Mouse (Mus musculus) kidney, postnatal 4 days (tissue): ENCODE measurements around the gene Fmo1.

Source experiments
- DNase-seq, 2 experiments: peaks; one replicate each; pipeline ENCODE4 v3.0.0; 2021; ENCODE audit warnings: mixed read lengths in 2 of 2

Gene Fmo1

DNA sequence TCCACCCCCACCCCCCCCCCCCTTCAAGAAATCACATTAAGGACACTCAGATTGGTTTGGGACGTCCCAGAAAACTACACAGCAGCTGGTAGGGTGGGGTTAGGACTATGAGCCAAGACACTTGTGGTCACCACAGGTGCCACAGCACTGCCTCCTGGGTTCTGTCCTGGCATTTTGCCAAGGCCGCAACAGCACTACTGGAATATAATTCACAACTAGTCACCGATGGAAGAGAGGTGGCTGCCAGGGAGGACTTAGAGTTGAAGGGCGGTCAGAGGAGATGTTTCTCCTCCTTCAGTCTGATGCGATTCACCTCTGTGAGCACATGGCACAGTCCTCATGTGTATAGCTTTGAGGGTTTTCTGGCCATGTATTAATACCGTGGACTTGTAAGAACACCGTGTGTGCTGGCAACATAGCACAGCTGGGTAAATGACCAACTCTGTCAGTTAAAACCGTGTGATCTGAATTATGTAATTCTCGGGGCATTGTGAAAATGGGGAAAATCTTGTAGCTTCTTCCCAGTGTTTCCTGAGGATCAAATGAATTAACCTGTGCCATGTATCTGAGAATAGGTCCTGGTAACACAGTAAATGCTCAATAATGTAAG, 6.3 kb downstream of the Fmo1 start:
- peak; percentile 22 to 53 for DNase-seq

DNA sequence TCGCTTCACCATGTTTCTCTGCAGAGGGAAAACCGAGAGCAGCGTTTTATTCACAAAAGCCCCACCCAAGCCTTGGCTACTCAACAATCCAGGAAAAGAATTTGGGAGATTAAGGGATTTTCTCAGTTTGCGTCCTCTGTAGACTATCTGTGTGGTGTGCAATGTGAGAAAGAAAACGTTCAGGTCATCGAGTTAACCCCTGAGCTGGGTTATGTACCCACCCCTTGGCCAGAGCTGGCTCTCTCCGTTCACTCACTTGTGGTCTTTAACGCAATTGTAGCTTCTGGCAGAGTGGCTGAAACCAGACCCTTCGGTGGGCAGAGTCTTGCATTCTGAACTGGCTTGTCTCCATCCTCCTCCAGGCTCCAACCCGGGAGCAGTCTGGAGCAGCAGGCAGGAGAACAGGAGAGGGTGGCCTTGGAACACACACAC, 6.8 kb downstream of the Fmo1 start:
- peak; percentile 23 to 32 for DNase-seq

DNA sequence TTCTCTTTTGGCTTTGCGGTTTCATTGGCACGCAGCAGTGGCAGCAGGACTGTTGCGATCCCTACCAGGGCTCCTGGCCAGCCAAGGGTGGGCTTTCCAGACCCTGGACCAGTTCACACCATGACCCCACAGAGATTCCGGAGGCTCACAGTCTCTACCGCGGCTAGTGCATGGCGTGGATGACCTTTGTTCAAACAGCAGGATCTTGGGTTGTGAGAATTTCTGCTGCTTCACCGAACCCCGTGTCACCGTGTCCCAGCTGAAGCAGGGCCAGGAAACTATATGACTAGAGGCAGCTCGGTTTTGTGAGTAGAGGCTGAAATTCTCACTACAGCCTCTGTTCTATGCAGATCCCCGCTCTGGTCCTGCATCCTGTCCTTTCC, 7.7 kb downstream of the Fmo1 start:
- peak; percentile 16 to 48 for DNase-seq

DNA sequence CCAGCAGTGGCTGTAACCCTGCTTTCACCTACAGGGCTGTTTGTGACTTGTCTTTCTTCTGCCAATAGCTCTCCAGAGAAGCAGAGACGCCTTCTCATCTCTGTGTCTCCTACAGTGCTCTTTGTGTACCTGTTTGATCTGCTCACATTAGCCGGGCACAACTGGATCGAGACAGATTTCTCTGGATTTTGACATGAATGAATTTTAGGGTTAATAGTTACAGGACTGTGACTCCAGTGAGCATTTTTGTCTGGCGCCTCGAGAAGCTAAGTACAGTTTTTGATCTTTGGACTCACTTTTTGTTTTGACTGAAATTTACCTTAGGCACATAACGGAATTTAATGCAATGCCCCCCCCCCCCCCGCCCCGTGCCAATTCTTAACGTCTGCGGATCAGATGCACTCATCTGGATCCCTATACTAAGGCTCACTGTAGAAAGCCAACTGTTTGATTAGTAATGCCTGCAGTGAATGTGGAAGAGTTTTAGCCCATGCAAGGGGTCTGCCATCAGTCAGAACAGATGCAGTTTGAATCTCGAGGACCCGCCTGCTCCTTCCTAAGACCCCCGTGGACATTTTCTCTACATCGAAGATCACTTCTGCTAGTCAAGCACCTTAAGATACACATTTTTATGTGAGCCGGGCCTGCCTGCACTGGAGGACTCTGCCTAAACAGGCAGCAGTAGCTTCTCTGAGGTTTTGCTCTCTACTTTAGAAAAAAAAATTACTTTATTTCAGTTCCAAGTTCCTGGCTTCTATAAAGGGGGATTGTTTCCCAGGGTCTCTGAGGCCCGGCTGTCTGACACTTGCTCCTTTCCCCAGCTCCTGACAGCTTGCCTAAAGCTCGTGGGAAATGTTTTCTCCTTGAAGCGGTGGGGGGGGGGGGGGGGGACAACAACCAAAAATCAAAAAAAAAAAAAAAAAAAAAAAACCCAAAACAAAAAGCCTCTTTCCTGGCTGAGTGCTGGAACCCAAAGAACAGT, 8.4 kb downstream of the Fmo1 start:
- DNase-seq = peak in 1 of 2 experiments; percentile 19

DNA sequence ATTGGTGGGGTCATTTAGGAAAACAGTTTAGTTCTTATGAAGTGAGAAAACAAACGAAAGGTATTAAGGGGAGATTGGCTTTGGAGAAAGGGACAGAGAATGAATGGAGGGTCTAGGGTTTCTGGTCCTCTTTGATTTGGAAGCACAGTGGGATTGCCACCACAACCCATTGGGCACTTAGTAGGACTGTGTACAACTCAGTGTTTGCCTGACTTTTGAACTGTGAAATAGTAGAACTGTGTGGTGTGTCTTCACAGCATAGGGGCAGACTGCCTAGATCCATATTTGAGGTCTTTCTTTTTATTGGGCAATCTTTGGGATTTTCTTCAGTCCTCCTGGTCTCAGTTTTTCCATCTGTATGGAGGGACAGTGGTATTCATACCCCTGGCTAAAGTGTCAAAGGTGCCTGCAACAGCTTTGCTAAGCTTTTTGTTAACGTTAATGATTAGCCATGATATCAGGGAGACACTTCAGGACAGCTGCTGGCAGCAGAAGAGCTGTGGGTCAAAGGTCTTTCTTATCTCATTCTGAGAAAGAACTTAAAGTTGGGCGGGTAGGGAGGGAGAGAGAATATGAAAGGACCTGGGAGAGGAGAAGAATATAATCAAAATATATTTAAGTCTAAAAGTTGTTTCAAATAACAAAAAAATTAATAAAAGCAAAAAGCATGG, 12.5 kb downstream of the Fmo1 start:
- DNase-seq = no peak

DNA sequence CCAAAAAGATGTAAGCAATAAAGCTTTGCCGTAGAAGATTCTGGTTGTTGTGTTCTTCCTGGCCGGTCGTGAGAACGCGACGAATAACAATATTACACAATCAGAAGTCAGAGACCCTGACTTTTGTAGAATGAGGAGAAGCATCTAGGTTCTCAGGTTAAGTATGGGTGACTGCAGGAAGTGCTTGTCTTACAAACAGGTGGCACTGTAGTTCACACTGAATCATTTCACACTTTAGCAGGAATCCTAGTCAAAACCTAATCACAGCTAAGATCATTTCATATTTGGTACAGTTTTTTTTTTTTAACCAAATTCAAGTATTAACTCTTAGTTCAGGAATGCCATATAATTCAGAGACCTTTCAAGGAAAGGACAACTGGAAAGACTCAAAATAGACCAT, 18.9 kb downstream of the Fmo1 start:
- DNase-seq = no peak

DNA sequence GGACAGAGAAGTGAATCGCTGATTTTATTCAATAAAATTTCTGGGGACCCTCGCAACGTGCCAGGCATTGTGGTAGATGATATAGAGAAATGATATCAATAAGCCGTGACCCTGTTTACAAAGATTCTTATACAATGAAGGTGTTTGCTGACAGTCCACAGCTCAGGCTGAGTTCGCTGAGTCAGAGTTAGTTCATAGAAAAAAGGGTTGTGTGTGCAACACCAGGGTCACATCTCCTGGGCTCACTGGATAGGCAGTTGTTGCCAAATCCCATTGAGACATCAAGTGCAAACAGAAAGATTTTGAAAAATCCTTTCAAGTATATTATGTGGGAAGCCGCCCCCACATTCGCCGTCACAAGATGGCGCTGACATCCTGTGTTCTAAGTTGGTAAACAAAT, 26.2 kb downstream of the Fmo1 start:
- DNase-seq = no peak

DNA sequence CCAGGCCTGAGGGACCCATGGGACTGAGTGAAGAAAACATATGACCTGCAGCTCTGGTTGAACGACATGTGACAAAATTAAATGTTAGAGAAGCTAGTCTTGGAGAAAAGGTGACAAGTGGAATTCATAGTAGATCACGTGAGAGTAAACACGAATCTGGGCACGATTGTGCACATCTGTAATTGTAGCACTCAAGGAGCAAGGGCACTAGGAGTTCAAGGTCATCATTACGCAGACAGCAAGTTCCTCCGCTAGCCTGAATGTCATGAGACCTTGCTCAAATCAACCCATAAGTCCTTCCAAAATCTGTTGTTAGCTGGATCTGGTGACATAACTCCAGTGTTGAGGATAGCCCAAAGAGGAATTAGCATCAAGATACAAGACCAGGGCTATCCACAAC, 27.4 kb downstream of the Fmo1 start:
- DNase-seq = no peak

DNA sequence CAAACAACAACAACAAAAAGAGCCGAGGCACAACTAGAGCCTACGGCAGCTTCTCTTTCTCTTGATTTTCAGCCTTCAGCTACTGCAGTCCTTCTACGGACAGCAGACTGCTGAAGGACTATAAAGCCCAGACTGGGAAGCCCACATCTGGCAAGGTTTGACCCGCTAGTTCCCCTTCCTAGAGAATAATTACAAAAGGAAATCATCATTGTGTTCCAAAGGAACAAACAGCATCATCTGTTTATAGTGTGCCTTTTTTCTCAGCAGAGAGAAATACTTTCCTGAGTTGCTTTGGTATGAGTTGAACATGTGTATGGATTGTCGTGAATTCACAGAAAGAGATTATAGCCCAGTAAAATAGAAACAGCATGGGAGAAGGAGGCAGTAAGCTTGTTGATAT, 32.1 kb downstream of the Fmo1 start:
- no peak for DNase-seq

DNA sequence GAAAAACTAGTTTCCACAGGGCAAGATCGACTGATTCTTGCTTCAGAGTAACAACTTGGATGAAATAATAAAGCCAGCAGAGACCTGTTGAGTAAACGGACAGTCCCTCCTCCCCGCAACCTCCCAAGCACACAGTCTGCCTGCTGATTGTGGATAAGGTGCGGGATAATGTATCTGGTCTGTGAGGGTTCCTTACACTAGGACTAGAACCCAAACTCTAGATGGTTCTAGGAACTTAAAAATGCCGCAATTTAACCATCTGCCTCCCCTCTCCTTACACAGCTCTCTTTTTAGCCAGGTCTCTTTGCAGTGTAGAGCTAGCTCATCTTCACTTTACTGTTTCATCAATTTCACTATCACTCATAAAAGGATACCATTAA, 33.8 kb downstream of the Fmo1 start:
- DNase-seq = no peak

DNA sequence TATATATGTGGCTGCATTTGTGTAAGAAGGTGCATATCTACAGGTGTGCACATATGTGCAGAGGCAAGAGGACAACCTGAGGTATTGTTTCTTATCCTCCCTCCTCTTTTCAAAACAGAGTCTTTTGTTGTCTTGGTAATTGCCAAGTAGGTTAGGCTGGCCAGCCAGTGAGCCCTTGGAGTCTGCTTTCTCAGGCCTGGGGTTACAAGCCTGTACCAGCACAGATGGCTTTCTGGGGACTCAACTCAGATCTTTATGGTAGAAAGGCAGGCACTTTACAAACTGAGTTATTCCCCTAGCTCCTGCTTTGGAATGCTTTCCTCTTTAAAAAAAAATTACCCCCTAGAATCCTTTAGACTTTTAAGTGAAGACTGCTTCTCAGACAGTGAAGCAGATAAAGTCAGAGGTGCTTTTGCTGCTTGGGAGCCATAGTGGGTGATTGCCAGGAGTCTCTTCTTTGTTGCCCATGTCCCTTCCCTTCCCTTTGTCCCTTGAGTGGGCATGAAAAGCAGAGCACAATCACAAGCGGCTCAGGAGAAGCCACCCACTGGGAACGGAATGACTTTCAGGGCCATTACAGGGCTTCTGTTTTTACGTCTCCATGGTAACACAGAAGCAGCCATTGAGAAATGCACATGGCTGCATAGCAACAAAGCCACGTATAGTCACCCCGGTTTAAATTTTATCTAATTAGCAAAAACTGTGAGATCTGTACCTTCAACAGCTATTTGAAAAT, 34.4 kb downstream of the Fmo1 start:
- no peak for DNase-seq

DNA sequence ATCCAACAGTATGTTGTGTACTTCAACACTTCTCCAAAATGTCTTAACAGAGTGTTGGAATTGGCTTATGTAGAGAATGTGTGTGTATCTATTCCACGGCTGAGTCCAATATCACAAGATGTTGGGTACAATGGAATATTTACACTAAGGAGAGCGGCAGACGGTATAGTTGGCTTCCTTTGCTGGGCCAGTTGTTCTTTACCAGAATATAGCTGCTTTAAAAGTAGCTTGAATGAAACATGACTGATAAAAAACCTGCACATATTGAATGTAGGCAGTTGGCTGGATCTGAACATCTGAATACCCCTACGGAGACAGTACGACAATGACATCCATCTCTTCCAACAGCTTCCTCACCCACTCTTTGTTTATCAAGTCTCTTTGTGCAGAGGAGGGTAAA, 47.1 kb downstream of the Fmo1 start:
- DNase-seq = no peak

DNA sequence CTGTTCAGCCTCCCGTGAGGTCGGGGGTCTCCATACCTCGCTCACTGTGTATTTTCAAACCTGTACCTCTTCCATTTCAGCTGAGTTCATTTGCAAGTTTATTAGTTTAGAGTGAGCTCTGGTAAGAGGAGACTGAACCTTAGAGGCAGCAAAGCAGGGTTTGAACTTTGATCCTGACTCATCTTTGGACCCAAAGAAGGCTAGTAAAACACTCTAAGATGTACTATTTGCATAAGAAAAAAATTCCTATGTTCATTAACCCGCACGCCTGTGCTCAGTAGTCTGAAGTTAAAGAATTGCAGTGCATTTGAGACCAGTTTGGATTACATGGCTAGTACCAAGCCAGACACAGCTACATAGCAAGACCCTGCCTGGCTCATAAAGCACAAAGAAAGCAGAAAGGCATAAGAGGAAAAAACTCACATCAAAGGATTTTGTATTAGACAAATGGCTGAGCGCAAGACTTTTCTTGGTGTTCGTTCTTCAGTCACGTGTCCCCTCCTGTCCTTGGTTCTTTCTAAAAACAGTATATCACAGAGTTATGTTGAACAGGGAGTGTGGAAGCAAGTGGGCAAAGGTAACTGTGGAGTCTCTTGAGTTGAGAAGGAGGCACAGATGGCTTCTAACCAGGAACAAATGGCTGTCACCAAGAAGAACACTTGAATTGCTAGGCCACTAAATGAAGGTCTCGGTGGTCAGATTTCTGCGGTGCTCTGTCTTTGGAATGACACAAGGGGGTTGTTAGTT, 50.9 kb downstream of the Fmo1 start:
- peak in 1 of 2 experiments; percentile 25 for DNase-seq

DNA sequence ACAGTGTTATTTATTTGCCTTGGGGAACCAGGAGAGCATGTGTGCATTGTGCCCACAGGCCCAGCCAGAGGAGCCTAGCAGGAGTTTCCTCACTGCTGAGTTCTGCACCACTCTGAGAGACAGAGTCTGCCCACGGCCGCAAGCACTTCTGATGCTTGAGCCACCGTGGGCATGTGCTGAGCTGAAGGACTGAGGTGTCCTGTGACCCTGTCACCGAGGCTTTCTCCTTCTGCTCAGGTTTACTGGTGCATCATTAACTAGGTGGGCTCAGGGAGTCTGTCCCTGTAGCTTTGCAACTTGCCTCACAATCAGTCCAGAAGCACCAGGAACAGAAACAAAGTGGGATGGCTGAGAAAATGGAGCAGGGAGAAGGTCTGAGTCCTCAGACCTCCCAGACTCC, 51.5 kb downstream of the Fmo1 start:
- peak; percentile 14 to 40 for DNase-seq

DNA sequence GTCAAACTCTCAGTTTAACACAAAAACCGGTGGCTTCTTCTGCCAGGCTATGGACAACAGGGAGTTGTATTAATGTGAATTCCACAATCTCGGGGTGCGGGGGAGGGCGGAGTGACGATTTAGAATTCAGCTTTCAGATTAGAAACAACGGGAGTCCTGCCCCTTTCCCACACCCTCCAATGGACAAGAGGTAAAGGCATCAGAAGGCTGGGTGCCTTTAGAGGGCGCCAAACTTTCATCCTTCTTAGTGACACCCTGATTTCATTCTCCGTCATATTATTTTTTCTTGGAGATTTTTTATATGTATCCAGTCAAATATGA, 52.6 kb downstream of the Fmo1 start, which contains the start of gene Fmo4:
Fmo4 (minus strand) TSS at position 137 of the 321 bp plus-strand sequence.
- peak; percentile 69 to 79 for DNase-seq

DNA sequence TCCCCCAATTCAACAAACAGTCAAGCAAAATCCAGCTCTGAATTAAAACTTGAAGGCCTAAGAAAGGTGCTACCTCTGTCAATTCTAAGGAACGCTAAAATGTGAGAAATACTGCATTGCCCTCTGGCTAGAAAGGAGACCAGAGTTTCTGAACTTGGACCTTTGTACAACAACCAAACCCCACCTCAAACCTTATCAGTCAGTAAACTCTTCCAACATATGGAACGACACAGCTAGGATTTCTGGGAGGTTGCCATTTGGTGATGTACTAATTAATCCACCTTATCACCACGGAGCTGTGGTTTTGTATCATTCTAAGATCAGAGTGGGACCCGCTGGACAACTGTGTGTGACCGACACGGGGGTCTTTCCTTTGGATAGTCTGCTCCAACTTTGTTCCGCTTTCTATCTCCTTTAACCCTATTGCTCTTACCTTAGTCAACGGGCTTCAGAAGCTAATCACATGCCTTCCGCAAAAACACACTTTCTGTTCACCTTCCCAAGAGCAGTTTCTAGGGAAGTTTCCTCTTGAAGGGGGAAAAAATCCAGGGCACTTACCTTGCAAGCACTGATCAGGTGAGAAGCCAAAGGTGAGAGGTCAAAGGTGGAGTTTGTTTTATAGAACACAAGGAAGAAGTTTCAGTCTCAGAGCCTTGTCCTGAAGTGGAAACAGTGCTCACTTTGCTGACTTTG, 53.1 kb downstream of the Fmo1 start:
- DNase-seq = no peak

DNA sequence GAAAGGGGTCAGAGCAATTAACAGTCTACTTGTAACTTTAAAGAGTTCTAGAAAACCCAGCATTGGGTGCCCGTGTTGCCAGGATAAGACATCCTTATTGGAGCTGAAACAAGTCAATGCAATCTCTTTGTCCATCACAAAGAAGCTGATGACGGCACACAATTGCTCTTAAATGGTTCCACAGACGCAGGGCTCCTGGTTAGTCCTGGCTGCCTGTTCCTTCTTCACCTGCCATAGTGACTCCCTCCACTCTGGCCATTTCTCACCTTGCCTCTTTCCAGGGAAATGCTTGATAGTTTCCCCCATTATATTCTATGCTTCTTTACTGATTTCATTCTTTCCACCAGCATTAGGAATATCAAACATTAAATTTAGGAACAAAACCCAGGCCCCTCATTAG, 57.9 kb downstream of the Fmo1 start:
- DNase-seq = no peak

DNA sequence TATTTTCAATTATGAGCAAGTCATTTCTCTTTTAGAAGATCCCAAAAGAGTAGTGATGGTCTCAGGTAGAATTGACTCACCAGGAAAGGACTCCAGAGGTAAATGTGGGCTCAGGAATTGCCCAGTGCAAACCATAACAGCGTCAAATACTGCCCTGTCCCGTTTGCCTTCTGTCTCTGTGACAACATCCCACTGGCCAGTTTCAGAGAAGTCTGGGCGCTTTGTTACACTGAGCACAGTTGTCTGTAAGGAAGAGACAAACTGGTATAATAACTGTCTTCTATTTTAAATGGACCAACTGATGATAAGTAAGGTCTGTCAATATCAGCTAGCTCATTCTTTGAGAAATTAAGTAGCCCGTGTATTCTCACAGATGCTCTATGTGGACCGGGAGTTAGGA, 59.0 kb downstream of the Fmo1 start:
- no peak for DNase-seq

DNA sequence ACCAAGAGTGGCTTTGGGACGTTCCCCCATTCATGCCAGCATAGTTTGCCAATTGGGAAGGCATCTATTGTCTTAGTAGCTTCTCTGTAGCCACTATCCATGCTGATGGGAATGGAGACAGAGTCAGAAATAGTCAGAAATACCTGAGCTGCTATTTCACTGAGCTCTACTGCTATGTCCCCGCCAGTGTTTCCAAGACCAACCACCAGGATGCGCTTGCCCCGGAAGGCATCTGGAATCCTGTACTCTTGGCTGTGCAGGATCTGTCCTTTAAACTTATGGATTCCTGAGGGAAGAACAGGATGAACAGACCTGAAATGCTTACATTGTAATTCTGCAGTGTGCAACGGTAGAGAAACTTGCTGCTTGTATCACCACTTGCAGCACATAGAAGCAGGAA, 61.4 kb downstream of the Fmo1 start:
- DNase-seq = peak; percentile 51 to 53

DNA sequence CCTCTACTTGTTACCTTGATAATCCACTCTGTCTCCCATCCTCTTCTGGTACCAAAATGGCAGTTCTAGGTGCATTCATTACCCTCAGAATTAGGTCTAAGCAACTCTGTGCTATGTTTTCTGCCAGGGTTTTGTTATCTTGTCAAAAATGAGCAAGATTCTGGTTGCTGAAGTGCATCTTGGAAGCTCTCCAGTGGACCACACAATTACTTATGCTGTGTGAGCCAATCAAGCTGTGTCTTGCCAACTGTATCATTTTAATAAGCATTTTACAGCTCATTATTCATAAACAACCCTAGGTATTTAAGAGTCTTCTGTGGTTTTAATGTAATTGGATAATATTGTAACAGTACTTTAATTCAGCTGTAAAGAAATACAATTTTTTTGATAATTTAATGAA, 70.0 kb downstream of the Fmo1 start:
- DNase-seq = no peak

DNA sequence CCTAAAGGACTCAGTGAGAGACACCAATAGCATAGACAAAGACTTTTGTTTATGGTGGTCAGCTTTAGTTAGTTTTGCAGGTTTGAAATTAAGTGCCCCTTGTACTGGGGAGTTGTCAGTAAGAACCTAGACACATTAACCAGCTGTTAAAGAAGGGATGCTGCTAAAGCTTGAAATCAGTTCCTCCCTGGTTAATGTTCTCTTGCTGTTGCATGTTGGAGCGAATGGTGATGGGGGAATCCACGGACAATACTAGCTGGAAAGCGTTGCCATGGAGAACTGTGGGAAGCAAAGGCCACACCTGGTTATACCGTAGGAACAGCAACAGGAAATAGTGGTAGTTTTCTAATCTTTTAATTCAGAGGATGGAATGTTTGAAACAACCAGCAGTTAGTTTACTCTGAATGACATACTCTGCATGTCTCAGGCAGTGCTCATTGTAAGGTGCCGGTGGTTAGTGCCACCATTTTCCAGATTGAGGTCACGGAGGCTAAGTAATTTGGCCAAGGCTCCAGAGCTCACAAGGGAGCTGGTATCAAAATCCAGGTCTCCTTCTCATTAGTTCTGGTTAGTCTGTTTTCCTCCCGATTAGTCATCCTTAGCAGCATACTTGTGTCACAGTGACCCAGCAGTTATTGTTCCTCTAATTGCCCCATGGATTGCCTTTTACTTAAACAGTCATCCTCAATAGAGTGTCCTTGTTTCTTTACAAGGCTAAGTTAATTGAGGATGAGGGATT, 73.9 kb downstream of the Fmo1 start:
- peak; percentile 16 to 48 for DNase-seq
